Mouse (Mus musculus): Measurements from ENCODE around the gene Rtn2. TPM values are rescaled to one million over a fixed set of nuclear protein-coding genes. Genes with fewer than 3 reads are reported as not detected.

The Rtn2 gene
- polyA plus RNA-seq, 1 experiment from 2014 or later: 27.4 TPM

DNA sequence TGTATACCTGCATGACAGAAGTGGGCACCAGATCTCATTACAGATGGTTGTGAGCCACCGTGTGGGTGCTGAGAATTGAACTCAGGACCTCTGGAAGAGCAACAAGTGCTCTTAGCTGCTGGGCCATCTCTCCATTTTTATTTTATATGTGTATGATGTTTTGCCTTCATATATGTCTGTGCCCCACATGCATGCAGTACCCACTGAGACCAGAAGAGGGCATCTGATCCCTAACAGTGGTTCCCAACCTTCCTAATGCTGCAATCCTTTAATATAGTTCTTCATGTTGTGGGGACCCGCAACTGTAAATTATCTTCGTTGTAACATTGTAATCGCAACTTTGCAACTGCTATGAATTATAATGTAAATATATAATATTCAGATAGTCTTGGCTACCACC lies 2.3 kb downstream of the Rtn2 start:
- Histone ChIP-seq H3K4me3 (ENCODE audit: low read length) (no peak overlapping the region), H3K36me3 (ENCODE audit: control insufficient read depth, insufficient read depth) (no peaks in the 10 kb centered on the region), H3K27me3 (ENCODE audit: control insufficient read depth, insufficient read depth, low read length) (peaks cover 29% of the 10 kb centered on the region), H3K4me2 (ENCODE audit: low read depth, low read length) (no peak overlapping the region), H3K27ac (ENCODE audit: low read length) (no peak overlapping the region), H3K4me1 (ENCODE audit: control insufficient read depth, insufficient read depth, low read length) (no peaks in the 10 kb centered on the region; the same call in 1 of the 2 replicates), H3K9me3 (replicated peaks; ENCODE audit: control insufficient read depth, low read length) (no peaks in the 10 kb centered on the region), H3K9ac (ENCODE audit: low read length) (no peak overlapping the region)
- no peak for ATAC-seq (replicated peaks; ENCODE audit: extremely low read depth, insufficient read depth, low FRiP score)
- 22% methylated on average over 4 of the region's 4 CpGs for WGBS

DNA sequence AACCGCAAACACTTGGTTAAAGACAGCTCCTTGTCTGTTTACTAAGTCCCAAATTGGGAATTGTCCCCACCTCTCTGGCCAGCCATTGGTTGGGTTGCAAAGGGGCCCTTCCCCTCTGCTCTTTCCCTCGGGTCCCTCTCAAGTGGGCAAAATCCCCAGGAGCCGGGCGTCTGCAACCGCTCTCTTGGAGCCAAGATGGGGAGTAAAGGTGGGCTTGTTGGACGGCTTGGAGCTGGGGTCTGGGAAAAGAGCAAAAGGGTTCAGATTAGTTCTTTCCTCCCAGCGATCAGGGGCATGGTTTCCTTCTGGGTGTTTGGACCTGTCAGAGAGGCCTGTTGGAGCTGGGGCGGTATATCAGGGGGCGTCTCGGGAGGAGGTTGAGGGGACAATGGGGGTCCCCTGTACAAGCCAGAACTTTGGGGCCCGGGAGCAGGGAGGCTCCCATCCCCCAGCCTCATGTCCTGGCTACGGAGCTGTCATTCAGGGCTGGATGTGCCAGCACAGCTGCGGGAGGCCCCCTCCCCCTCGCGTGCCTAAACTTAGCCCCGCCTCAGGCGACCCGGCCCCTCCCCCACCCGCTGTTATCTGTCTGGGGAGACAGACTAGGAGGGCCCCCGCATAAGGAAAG lies 8.7 kb downstream of the Rtn2 start:
- 2% methylated on average over 20 of the region's 20 CpGs for WGBS
- peak overlapping the region; percentile 80 for H3K27ac ChIP-seq (ENCODE audit: low read length)
- H3K36me3 ChIP-seq (ENCODE audit: control insufficient read depth, insufficient read depth): no peaks in the 10 kb centered on the region
- H3K9ac ChIP-seq (ENCODE audit: low read length): peak overlapping the region; percentile 73
- no peaks in the 10 kb centered on the region for H3K27me3 ChIP-seq (ENCODE audit: control insufficient read depth, insufficient read depth, low read length)
- peak; percentile 72 for ATAC-seq (replicated peaks; ENCODE audit: extremely low read depth, insufficient read depth, low FRiP score)
- peaks cover 14% of the 10 kb centered on the region for H3K4me1 ChIP-seq (ENCODE audit: control insufficient read depth, insufficient read depth, low read length)
- peak overlapping the region; percentile 84 for H3K4me2 ChIP-seq (ENCODE audit: low read depth, low read length)
- H3K4me3 ChIP-seq (ENCODE audit: low read length): peak overlapping the region; percentile 70
- H3K9me3 ChIP-seq (replicated peaks; ENCODE audit: control insufficient read depth, low read length): no peaks in the 10 kb centered on the region

DNA sequence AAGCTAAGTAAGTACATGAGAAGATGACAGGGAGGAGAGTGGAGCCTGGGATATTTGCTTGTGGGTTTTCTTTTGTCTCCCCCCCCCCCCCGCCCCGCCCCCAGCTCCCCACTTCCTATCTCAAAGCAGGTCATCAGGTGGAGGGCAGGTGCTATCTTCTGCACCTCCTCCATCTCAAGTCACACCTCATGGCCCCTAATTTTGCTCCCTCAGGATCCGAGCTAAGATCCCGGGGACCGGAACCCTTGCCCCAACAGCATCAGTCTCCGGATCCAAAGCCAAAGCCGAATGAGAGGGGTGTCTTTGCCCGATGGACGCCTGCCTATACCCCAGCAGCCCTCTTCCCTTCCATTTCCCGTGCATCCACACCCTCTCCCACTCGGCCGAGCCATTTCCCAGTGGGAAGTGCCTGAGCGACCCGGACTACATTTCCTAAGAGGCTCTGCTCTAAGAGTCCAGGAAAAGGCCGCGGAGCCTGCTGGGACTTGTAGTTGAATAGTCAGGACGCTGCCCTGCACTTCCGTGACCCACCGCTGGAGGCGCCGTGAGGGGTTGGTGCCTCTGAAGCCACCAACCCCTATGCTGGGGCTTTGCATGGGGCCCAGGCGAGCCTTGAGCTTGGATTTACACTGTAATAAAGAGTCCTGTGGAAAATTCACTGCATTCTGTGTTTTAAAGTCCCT lies 13.2 kb downstream of the Rtn2 start:
- Histone ChIP-seq H3K4me1 (ENCODE audit: control insufficient read depth, insufficient read depth, low read length) (peaks cover 12% of the 10 kb centered on the region), H3K27ac (ENCODE audit: low read length) (no peak overlapping the region), H3K4me3 (ENCODE audit: low read length) (peak overlapping the region; percentile 46), H3K36me3 (ENCODE audit: control insufficient read depth, insufficient read depth) (no peaks in the 10 kb centered on the region), H3K9me3 (replicated peaks; ENCODE audit: control insufficient read depth, low read length) (no peaks in the 10 kb centered on the region), H3K9ac (ENCODE audit: low read length) (peak overlapping the region; percentile 15; the same call in 1 of the 2 replicates), H3K4me2 (ENCODE audit: low read depth, low read length) (peak overlapping the region; percentile 79), H3K27me3 (ENCODE audit: control insufficient read depth, insufficient read depth, low read length) (no peaks in the 10 kb centered on the region)
- 14% methylated on average over 20 of the region's 22 CpGs for WGBS
- ATAC-seq (replicated peaks; ENCODE audit: extremely low read depth, insufficient read depth, low FRiP score): peak; percentile 58

DNA sequence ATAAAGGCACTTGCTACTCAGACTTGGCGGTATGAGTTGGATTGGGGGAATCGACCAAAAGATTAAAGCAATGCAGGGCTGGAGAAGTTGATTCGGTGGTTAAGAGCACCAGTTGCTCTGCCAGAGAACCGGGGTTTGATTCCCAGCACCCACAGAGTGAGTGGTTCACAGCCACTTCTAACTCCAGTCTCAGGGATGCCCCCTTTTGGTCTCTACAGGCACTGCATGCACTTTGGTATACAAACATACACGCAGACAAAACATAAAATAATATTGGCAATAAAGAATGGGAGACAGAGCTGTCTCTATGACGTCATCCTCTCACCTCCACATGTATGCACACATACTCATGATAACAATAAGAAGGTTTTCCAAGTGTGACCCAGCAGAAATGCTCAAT lies 14.6 kb downstream of the Rtn2 start:
- H3K9me3 ChIP-seq (replicated peaks; ENCODE audit: control insufficient read depth, low read length): no peaks in the 10 kb centered on the region
- no peak for ATAC-seq (replicated peaks; ENCODE audit: extremely low read depth, insufficient read depth, low FRiP score)
- H3K4me2 ChIP-seq (ENCODE audit: low read depth, low read length): no peak overlapping the region
- H3K4me3 ChIP-seq (ENCODE audit: low read length): no peak overlapping the region
- WGBS: 80% methylated on average over 6 of the region's 6 CpGs
- H3K27ac ChIP-seq (ENCODE audit: low read length): no peak overlapping the region
- no peaks in the 10 kb centered on the region for H3K36me3 ChIP-seq (ENCODE audit: control insufficient read depth, insufficient read depth)
- H3K27me3 ChIP-seq (ENCODE audit: control insufficient read depth, insufficient read depth, low read length): 0 out of 2 replicates have a peak, but pooled peaks cover 2% of the 10 kb centered on the region
- H3K4me1 ChIP-seq (ENCODE audit: control insufficient read depth, insufficient read depth, low read length): peaks cover 10% of the 10 kb centered on the region
- H3K9ac ChIP-seq (ENCODE audit: low read length): no peak overlapping the region

DNA sequence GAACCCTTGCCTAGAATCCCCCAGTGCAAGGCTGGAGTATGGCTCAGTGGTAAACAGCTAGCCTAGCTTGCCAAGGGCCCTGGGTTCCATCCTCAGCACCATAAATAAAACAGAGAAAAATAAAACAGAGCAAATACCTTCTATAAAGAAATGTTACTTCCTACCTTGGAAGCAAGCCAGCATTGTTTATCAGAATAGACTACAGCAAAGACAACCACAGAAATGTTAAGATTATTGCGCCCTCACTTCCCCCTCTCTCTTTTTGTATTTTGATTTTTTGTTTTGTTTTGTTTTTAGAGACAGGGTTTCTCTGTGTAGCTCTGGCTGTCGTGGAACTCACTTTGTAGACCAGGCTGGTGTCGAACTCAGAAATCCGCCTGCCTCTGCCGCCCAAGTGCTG lies 15.4 kb downstream of the Rtn2 start:
- no peaks in the 10 kb centered on the region for H3K9me3 ChIP-seq (replicated peaks; ENCODE audit: control insufficient read depth, low read length)
- WGBS: 88% methylated on average over 5 of the region's 5 CpGs
- H3K4me3 ChIP-seq (ENCODE audit: low read length): no peak overlapping the region
- H3K4me1 ChIP-seq (ENCODE audit: control insufficient read depth, insufficient read depth, low read length): peaks cover 10% of the 10 kb centered on the region
- no peak overlapping the region for H3K4me2 ChIP-seq (ENCODE audit: low read depth, low read length)
- H3K27me3 ChIP-seq (ENCODE audit: control insufficient read depth, insufficient read depth, low read length): peaks cover 8% of the 10 kb centered on the region
- no peaks in the 10 kb centered on the region for H3K36me3 ChIP-seq (ENCODE audit: control insufficient read depth, insufficient read depth)
- no peak overlapping the region for H3K9ac ChIP-seq (ENCODE audit: low read length)
- no peak overlapping the region for H3K27ac ChIP-seq (ENCODE audit: low read length)
- ATAC-seq (replicated peaks; ENCODE audit: extremely low read depth, insufficient read depth, low FRiP score): no peak

DNA sequence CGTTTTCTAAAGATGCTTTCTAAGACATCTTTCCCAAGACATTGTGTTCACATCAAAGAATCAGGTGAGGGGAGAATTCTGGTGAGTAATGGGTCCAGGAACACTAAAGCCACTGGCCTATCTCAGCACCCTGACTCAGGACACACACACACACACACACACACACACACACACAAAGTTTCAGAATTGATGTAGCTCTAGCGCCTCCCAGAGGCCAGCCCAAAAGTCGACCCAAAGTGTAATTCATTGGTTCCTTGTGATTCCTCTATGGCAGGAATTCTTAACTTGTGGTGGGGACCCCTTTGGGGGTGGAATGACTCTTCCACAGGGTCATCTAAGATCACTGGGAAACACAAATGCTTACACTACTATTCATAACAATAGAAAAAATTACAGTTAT lies 16.8 kb downstream of the Rtn2 start:
- H3K4me2 ChIP-seq (ENCODE audit: low read depth, low read length): no peak overlapping the region
- H3K4me3 ChIP-seq (ENCODE audit: low read length): no peak overlapping the region
- H3K36me3 ChIP-seq (ENCODE audit: control insufficient read depth, insufficient read depth): no peaks in the 10 kb centered on the region
- 19% methylated on average over 3 of the region's 3 CpGs for WGBS
- H3K4me1 ChIP-seq (ENCODE audit: control insufficient read depth, insufficient read depth, low read length): peaks cover 17% of the 10 kb centered on the region
- H3K27me3 ChIP-seq (ENCODE audit: control insufficient read depth, insufficient read depth, low read length): peaks cover 19% of the 10 kb centered on the region
- ATAC-seq (replicated peaks; ENCODE audit: extremely low read depth, insufficient read depth, low FRiP score): no peak
- H3K9me3 ChIP-seq (replicated peaks; ENCODE audit: control insufficient read depth, low read length): no peaks in the 10 kb centered on the region
- H3K27ac ChIP-seq (ENCODE audit: low read length): no peak overlapping the region
- H3K9ac ChIP-seq (ENCODE audit: low read length): no peak overlapping the region

DNA sequence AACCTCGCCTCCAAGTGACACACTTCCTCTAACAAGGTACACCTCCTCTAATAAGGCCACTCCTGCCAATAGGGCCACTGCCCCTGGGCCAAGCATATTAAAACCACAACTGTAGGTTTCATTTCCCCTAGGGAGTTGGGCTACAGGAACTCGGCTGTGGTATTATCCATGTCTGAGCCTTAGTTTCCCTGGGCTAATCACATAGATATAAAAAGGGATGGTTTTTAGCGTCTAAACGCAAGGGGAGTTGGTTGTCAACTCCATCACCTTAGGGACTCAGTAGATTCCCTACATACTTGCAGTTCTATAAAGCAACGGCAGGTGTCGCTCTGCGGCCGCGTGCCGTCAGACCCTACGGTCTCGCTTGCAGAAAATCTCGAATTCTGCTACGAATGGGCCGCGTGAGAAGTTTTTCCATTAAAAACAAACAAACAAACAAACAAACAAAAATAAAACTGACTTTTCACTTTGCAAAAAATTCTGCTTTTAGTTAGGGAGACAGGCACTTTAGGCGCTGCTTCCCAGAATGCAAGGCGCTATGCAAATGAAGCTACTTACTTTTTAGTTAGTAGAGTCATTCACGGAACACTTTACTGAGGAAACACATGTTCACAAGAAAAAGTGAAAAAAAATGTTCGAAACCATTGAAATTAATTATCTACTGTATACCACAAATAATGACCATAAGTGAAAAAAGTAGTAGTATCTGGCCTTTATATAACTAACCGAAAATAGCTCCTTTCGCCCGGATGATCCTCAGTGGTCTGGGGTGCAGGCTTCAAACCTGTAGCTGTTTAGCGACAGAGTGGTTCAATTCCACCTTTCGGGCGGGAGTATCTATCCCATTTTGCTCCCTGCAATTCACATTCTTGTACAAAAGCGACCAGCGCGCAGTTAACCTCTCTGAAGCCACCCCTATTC lies 18.3 kb downstream of the Rtn2 start:
- Histone ChIP-seq H3K27ac (ENCODE audit: low read length) (no peak overlapping the region), H3K4me3 (ENCODE audit: low read length) (peak overlapping the region; percentile 59), H3K27me3 (ENCODE audit: control insufficient read depth, insufficient read depth, low read length) (peaks cover 35% of the 10 kb centered on the region), H3K9me3 (replicated peaks; ENCODE audit: control insufficient read depth, low read length) (no peaks in the 10 kb centered on the region), H3K4me2 (ENCODE audit: low read depth, low read length) (peak overlapping the region; percentile 42), H3K9ac (ENCODE audit: low read length) (peak overlapping the region; percentile 56), H3K4me1 (ENCODE audit: control insufficient read depth, insufficient read depth, low read length) (peaks cover 25% of the 10 kb centered on the region), H3K36me3 (ENCODE audit: control insufficient read depth, insufficient read depth) (no peaks in the 10 kb centered on the region)
- ATAC-seq (replicated peaks; ENCODE audit: extremely low read depth, insufficient read depth, low FRiP score): peak; percentile 82
- under 1% methylated on average over 29 of the region's 29 CpGs for WGBS

DNA sequence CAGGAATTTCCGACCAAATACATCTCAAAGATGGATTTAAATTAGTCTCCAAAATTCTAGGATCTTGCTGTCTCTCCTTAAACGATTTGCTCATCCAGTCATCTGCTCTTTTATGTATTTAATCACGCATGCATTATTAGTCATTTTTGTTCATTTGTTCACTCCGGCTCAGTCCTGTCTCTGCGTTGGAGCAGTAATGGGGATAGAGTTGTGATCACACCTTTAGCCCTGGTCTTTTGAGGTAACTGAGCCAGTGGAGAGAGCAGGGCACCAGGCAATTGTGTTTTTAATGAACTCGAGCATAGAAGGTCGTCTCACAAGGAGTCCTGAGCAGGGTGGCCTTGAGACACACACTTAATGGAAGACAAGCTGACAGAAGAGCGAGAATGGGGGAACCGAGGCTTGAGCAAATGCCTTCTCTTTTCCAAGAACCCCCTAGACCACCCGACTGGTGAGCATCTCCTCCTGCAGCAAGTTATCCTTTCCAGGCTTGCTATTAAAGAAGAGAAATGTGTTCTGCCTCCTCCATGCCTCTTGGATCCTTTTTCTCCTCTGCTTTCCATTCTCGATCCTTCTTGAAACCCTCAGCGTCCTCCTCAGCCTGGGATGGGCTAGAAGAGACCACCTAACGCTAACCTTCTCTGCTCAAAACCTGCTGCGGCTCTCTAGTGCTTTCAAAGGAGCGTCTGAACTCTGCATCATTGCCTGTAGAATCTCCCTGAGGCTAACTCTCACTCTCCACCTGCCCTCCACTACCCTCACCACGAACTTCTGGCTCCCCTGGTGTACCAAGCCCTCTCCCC lies 19.2 kb downstream of the Rtn2 start:
- no peak for ATAC-seq (replicated peaks; ENCODE audit: extremely low read depth, insufficient read depth, low FRiP score)
- Histone ChIP-seq H3K27me3 (ENCODE audit: control insufficient read depth, insufficient read depth, low read length) (peaks cover 44% of the 10 kb centered on the region), H3K36me3 (ENCODE audit: control insufficient read depth, insufficient read depth) (no peaks in the 10 kb centered on the region), H3K9ac (ENCODE audit: low read length) (peak overlapping the region; percentile 4), H3K4me2 (ENCODE audit: low read depth, low read length) (peak overlapping the region; percentile 42), H3K9me3 (replicated peaks; ENCODE audit: control insufficient read depth, low read length) (no peaks in the 10 kb centered on the region), H3K4me1 (ENCODE audit: control insufficient read depth, insufficient read depth, low read length) (peaks cover 25% of the 10 kb centered on the region), H3K4me3 (ENCODE audit: low read length) (peak overlapping the region; percentile 59), H3K27ac (ENCODE audit: low read length) (no peak overlapping the region)
- WGBS: 12% methylated on average over 16 of the region's 16 CpGs
